In the genomic region with DNA sequence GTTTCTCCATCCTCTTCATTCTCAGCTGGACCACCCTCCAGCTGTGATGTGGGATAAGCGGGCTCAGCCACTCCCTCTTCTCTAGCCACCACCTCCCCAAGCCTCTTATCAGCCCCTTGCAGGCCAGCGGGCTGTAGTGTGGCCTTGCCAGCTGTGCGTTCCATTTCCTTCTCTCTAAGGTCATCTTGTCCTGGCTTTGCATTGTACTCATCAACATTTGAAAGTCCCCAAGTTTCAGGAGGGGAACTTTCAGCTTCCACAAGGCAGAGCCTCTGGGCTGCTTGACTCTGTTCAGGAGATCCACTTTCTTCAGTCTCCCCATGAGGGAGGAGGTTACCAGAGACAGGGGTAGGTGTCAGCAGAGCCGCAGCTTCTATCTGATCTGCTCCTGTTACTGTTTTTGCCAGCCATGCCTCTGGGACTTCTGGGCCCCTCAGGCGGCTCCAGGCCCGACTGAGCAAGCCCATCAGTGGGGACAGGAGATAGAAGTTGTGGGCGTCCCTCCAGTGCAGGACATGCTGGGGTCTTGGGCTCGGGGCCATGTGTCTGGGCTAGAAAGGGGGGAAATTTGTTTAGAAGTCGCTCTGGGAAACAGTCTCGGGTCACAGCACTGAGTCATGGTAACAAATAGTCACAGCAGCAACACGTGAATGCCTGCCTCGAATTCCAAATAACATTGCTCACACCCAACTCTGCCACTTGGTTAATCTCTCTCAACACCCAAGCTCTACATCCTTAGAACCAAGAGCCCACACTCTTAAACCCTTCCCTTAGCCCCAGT, we compare ENCODE assay signal across 8 mouse cellular contexts. TPM values are rescaled to one million over a fixed set of nuclear protein-coding genes. Genes with fewer than 3 reads are reported as not detected.
DNase-seq lines count a peak whose midpoint lies in the region; ATAC-seq lines count a peak whose summit lies in the region.

No protein-coding gene starts in this region.

- H3K27ac ChIP-seq in heart, embryonic 13.5 days (replicated peaks): peak overlapping the region; percentile 99

- ATAC-seq in heart, embryonic 13.5 days (ENCODE audit: extremely low read depth, insufficient number of reproducible peaks, low FRiP score, low TSS enrichment): peak; percentile 47; the same call in 1 of the 2 replicates
- peak; percentile 78 for ATAC-seq in megakaryocyte-erythroid progenitor cell, adult 5-6 weeks (replicated peaks; ENCODE audit: low FRiP score, low TSS enrichment, poor library complexity, severe bottlenecking)

- no peaks in the 10 kb centered on the region for H3K9me3 ChIP-seq in heart, embryonic 13.5 days

- H3K4me2 ChIP-seq in heart, embryonic 13.5 days: peak overlapping the region; percentile 91

- peak overlapping the region; percentile 92 for H3K4me3 ChIP-seq in heart, embryonic 13.5 days

- no peaks in the 10 kb centered on the region for H3K27me3 ChIP-seq in heart, embryonic 13.5 days (replicated peaks)

- peaks cover 23% of the 10 kb centered on the region for H3K36me3 ChIP-seq in heart, embryonic 13.5 days

- H3K9ac ChIP-seq in heart, embryonic 13.5 days: peak overlapping the region; percentile 97

- WGBS in heart, embryonic 13.5 days: 4% methylated on average over 12 of the region's 12 CpGs

- peak; percentile 17 for DNase-seq in retina, embryonic 14.5 days (ENCODE audit: low spot score)
- DNase-seq in retina, postnatal 1 day: no peak
- peak; percentile 95 for DNase-seq in c-Kit-positive CD71-positive TER-119-positive erythroid progenitor cells, embryonic 14.5 days (ENCODE audit: low spot score)
- peak; percentile 37 for DNase-seq in kidney, postnatal 10 days
- DNase-seq in layer of hippocampus, postnatal 10 days (ENCODE audit: low spot score in 2 of 2): no peak
- DNase-seq in frontal cortex, adult 2 months (ENCODE audit: extremely low spot score in 1 of 2, low spot score in 1 of 2): no peak

- H3K4me1 ChIP-seq in heart, embryonic 13.5 days: peaks cover 53% of the 10 kb centered on the region

RNA-seq across cellular contexts. Expression of a gene that starts 1.0 kb away (rescaled TPM):
- polyA plus RNA-seq in heart, embryonic 13.5 days (2015; fragmentation: Nextera tagmentation; extraction: Ambion mirVana): 38.5 and 49.6 TPM in 2 replicates
- total RNA-seq in megakaryocyte-erythroid progenitor cell, adult 5-6 weeks (2014; fragmentation: Nextera tagmentation): 35.5 and 79.3 TPM in 2 replicates
- 161 and 186 TPM in 2 replicates for total RNA-seq in megakaryocyte-erythroid progenitor cell, adult 5-6 weeks (2017)
- total RNA-seq in layer of hippocampus, postnatal 10 days (2021): 10 to 100 TPM; 23.6 to 29.3 TPM
- 19.9 and 20.3 TPM in 2 replicates for polyA plus RNA-seq in frontal cortex, adult 2 months (2012; rRNA removed)

RNA-seq across cellular contexts. Expression of a gene that starts 1.1 kb away (rescaled TPM):
- polyA plus RNA-seq in heart, embryonic 13.5 days (2015; fragmentation: Nextera tagmentation; extraction: Ambion mirVana): 1.1 and 1.2 TPM in 2 replicates
- total RNA-seq in megakaryocyte-erythroid progenitor cell, adult 5-6 weeks (2014; fragmentation: Nextera tagmentation): 0.27 TPM in 1 of 2 replicates, not detected in the other
- total RNA-seq in megakaryocyte-erythroid progenitor cell, adult 5-6 weeks (2017): not detected in 2 replicates
- under 1 TPM; 0.80 to 0.94 TPM for total RNA-seq in layer of hippocampus, postnatal 10 days (2021)
- polyA plus RNA-seq in frontal cortex, adult 2 months (2012; rRNA removed): 5.4 and 8.5 TPM in 2 replicates

RNA-seq across cellular contexts. Expression of a gene that starts 14.8 kb away (rescaled TPM):
- polyA plus RNA-seq in heart, embryonic 13.5 days (2015; fragmentation: Nextera tagmentation; extraction: Ambion mirVana): 175 and 177 TPM in 2 replicates
- 100 and 140 TPM in 2 replicates for total RNA-seq in megakaryocyte-erythroid progenitor cell, adult 5-6 weeks (2014; fragmentation: Nextera tagmentation)
- 285 and 323 TPM in 2 replicates for total RNA-seq in megakaryocyte-erythroid progenitor cell, adult 5-6 weeks (2017)
- total RNA-seq in layer of hippocampus, postnatal 10 days (2021): 100 to 1,000 TPM; 107 to 117 TPM
- polyA plus RNA-seq in frontal cortex, adult 2 months (2012; rRNA removed): 88.5 and 103 TPM in 2 replicates

RNA-seq across cellular contexts. Expression of a gene that starts 29.7 kb away (rescaled TPM):
- 0.43 and 0.52 TPM in 2 replicates for polyA plus RNA-seq in heart, embryonic 13.5 days (2015; fragmentation: Nextera tagmentation; extraction: Ambion mirVana)
- not detected in 2 replicates for total RNA-seq in megakaryocyte-erythroid progenitor cell, adult 5-6 weeks (2014; fragmentation: Nextera tagmentation)
- total RNA-seq in megakaryocyte-erythroid progenitor cell, adult 5-6 weeks (2017): not detected in 2 replicates
- total RNA-seq in layer of hippocampus, postnatal 10 days (2021): not detected
- polyA plus RNA-seq in frontal cortex, adult 2 months (2012; rRNA removed): 0.34 and 0.53 TPM in 2 replicates

RNA-seq across cellular contexts. Expression of a gene that starts 36.4 kb away (rescaled TPM):
- polyA plus RNA-seq in heart, embryonic 13.5 days (2015; fragmentation: Nextera tagmentation; extraction: Ambion mirVana): 3.9 TPM in 2 replicates
- 1.9 and 2.5 TPM in 2 replicates for total RNA-seq in megakaryocyte-erythroid progenitor cell, adult 5-6 weeks (2014; fragmentation: Nextera tagmentation)
- 1.8 and 3.5 TPM in 2 replicates for total RNA-seq in megakaryocyte-erythroid progenitor cell, adult 5-6 weeks (2017)
- 1 to 10 TPM; 2.0 to 2.6 TPM for total RNA-seq in layer of hippocampus, postnatal 10 days (2021)
- 8.0 and 8.8 TPM in 2 replicates for polyA plus RNA-seq in frontal cortex, adult 2 months (2012; rRNA removed)

Comparison
In these comparisons a context has a peak if more than half of its experiments do, and no peak if none do; other contexts are left out.
1. DNase-seq: peak in retina, embryonic 14.5 days (single experiment), c-Kit-positive CD71-positive TER-119-positive erythroid progenitor cells, embryonic 14.5 days (single experiment) and kidney, postnatal 10 days (single experiment); none in retina, postnatal 1 day (single experiment), layer of hippocampus, postnatal 10 days (0 of 2) and frontal cortex, adult 2 months (0 of 2).